Mouse (Mus musculus): ENCODE results near the gene Klf7. TPM values are rescaled to one million over a fixed set of nuclear protein-coding genes. Genes with fewer than 3 reads are reported as not detected.

Gene Klf7
- total RNA-seq, 2 experiments from 2014 or later: 6.7 to 7.2 TPM

DNA sequence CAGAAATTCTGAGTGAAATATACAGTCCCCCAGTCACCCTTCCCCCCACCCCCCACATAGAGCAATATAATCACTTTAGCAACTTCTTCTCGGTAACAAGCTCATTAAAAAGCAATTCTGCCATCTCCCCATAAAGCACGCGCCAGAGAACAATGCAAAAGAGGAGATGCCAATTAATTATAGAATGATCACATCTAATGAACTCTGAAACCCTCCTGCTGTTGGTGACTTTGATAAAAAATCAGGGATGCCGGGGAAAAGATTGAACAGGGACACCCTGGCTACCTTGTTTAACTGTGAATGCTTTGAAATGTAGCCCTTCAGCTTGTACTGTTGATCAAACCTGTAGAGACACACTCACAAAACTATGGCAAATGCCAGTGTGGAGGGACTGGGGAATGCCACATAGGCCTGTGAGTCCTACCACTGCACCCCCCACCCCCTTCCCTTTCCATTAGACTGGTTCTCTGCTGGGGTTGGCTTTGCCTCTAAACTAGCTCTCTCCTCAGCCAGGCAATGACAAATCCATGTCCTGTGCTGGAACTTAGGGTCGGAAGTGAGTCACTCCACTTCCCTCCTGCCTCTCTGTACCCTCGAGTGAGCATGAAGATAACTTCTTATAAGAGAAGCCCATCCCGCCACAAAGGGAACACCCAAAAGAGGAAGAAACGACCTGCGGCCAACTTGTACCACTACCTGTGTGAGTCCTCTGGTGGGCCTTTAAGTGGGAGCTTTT lies 43.9 kb downstream of the Klf7 start:
- DNase-seq: no peak
- intact Hi-C loops (cut with DNase I): no loop called here

DNA sequence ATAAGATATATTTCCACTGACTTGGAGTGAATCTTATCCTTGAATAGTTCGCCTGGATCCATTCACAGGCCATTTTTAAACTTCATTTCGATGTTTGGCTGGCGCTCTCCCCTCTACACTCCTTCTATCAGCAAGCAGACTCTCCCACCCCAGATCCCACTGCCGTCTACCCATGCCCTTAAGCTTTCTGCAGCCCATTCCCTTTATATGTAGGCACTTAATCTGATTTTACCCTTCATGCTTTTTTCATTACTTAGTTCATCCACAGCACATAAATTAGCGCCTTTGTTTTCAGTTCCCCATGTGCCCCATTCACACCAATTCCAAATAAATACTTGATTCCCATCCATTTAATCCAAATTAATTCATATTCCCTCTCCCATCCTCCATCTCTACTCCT lies 48.0 kb downstream of the Klf7 start:
- intact Hi-C loops (cut with DNase I): no loop called here
- no peak for DNase-seq

DNA sequence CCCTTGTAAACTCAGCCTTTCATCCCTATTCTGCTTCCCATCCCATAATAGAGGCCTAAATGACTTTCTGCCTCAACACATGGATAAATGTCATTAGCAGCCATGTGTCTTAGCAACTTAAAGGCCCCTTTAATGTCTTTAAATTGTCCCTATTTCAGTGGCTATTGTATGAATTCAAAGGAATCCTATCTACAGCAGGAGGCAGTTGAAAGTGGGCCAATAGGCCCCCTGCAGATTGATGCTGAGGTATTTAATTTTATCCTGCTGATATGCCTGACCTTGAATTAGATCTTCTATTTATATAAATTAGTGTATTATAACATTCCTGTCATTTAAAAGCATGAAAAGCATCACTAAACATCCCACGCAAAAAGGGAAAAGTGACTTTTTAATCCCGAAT lies 51.1 kb downstream of the Klf7 start:
- intact Hi-C loops (cut with DNase I): no loop called here
- DNase-seq: no peak

DNA sequence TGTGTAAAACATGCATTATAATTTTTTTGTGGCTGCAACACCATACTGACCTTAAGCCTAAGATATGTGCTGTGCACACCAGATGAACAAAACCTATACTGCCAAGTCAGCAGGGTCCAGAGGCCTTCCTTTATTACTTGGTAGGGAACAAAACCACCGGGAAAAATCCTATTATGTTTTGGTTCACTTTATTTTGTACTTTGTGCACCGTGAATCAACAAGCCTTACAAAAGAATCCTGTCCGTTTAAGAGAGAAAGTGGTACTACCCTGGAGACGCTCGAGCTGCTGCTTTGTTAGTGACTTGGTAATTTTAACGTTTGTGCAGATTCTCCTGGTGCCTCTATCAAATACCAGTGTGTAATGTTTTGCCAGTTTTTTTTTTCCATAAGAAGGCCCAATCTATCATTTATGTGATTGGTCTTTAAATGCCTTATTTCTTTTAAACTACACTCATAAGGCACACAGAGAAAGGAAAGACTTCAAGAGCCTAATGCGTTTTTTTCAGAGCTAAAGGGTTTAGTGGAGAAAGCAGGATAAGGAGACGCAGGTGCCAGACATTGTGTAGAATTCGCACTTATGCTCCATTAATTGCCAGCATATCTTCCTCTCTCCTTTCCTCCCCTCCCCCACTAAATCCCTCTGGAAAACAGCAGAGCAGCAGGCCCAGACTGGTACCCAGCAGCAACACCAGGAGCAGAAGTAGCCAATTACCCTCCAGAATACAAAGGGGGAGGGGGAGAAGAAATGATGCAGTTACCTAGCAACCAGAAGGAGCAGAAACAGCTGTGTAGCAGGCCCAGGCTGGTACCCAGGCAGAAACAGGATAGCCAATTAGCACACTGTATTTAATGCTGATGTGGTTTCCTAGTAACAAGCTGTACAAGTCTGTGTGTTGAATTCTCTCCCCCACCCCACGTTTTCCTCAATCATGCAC lies 55.5 kb downstream of the Klf7 start:
- intact Hi-C loops (cut with DNase I): no loop called here
- no peak for DNase-seq

DNA sequence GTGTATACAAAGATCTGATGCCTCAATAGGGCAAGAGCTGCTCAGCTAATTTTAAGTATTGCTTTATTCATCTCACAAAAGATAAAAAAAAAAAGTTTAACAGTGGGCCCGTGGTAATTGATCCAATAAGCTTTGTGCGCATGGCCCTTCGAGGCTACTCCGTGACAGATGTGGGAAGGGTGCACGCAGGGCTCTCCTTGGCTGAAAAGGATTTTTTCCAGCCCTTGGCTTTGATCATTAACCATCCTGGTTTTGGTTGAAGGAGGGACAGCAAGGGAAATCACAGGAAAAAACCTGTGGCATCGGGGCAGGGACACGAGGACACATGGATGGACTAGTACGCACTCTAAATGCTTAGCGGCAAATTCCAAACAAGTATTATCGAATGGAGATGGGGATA lies 60.6 kb downstream of the Klf7 start:
- intact Hi-C loops (cut with DNase I): no loop called here

DNA sequence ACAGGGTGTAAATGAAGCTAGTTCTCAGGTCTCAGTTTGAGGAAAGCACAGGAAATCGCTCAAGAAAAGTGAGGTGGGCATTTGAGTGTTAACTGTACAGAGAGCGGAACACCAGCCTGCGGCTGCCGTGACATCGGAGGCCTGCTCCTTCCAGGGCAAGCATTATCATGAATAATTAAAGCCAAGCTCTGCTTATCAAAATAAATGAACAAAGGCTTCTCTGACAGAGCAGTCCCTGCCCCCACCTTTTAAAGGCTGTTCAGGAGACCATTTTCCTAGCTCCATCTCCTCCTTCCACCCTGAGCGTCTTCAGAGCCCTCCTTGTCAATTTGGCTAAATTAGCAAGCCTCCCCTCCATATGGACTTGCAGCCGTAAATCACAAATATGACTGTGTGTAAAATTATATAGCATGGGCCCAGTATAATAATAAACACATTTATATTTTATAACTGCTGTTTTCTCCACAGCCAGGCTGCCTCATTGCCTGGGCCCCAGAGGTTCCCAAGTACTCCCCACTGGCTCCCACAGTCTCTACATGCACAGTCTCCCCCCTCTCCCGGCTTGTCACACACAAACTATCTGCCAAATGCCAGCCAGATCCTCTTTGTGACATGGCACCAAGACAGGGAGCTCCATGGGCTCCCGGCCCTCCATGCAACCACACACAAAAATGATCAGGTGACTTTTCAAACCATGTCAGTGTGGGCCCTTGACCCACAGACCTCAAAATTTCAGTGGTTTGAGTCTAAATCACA lies 61.2 kb downstream of the Klf7 start:
- intact Hi-C loops (cut with DNase I): no loop called here
- no peak for DNase-seq

More for the DNA sequence above, 60.6 kb downstream of the Klf7 start:
- DNase-seq: no peak

DNA sequence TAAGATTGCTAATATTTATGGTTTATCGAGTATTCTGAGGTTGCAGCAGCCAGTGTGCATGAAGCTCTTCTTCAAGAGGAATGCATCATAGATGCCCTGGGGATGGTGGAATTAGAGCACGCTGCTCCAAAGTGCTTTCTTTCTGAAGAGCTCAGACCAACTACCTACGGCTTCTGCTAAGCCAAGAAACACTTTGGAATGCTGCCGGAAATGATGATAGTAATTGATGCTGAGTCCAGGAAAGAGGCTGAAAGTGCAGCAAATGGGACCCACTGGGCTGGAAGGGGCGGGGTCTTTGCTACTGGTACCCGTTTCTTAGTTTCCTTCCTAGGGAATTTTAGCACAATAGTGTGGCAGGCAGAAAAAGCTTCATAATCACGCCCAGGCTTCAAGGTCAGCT lies 62.0 kb downstream of the Klf7 start:
- intact Hi-C loops (cut with DNase I): no loop called here
- peak in 1 of 2 experiments; percentile 12 for DNase-seq

DNA sequence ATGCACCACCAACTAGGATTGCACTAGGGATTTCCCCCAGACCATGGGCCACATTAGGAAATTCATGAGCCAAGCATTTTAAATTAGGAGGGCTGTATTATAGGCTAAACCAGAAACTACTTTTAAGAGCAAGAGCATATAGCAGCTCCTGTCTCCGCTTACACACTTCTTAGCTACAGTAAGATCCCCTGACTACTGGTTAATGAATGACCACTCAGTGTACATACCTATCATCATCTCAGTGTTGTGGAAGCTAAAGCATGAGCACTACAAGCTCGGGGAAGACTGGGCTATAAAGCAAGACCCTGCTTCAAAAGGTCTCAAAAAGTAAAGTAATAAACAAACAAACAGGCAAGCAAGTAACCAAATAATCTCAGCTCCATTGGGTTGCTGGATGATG lies 65.5 kb downstream of the Klf7 start:
- no peak for DNase-seq
- intact Hi-C loops (cut with DNase I): no loop called here

DNA sequence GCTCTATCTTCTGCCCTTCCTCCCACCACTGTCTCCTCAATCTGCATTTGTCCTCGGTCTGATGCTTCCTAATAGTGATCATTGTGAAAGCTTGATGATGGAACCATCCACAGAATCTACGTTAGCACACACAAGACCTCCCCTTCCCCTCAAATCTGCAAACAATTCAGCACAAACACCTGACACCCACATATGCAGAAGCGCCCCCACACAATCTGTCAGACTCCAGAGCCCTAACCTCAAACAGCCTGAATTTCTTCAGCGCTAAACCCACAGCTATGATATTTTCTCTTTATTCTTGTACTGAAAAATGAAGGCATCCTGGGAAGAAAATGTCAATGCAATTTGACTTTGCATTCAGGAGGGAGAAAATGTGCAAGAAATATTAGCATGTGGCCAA lies 66.1 kb downstream of the Klf7 start:
- DNase-seq: no peak
- intact Hi-C loops (cut with DNase I): no loop called here

DNA sequence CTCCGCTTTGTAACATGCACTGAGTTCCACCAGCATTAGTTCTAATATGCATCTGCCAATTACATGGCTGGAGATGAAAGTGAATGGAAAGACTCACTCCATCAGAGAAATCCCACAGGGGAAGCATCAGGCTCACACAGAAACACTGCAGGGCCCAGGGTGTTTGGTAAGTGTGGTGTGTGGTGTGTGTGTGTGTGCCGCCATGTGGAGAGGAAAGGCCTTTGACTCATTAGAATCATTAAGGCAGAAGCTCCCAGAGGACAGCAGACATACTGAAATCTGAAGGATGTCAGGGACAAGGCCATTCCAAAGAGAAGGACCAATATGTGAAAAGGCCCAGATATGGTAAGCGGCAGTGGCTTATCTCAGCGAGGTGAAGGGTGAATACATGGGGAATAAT lies 66.9 kb downstream of the Klf7 start:
- intact Hi-C loops (cut with DNase I): no loop called here
- DNase-seq: no peak

DNA sequence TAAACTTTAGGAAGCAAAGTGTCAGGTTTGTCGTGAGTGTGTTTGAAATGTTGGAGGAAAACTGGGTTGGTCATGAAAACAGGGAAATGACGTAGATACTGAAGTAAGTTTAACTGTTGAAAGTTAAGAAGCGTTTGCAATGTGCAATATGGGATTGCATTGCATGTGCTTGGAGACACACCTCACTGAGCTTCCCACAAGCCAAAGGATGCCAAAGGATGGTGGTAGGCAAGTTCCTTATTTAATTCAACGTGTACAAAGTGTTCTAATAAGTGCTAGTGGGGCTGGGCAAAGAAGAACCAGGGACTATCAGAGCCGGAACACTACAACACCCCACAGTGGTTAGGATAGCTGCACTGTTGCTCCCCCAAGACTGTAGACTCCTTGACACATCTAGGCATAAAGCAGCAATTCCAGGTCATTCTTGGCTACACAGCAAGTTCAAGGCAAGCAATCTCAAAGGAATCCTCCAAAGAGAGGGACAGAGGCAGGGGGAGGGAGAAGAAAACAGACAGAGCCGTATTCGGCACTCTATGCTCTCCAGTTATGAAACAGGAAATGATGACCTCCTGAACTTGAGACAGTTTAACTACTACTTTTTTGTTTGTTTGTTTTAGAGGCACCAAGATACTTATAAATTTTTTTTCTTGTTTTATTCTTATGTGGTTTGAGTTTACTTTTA lies 69.9 kb downstream of the Klf7 start:
- intact Hi-C loops (cut with DNase I): no loop called here
- no peak for DNase-seq

DNA sequence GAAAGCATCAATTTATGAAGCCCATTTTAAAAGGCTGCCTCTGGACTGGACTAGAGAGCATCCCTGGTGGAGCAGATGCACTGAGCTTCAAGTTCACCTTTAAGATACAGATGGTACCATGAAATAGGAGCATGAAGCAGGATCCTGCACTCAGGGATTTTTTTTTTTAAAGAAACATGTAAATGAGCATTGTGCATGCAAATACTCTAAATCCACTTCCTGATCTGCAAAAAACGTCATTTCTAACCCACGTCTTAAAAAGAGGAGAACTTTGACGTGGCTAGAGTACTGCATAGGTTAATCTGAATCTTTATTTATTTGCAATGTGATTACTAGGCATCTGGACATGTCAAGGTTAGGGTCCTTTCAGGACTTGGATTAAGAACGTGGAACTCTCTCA lies 73.5 kb downstream of the Klf7 start:
- no peak for DNase-seq
- intact Hi-C loops (cut with DNase I): no loop called here

DNA sequence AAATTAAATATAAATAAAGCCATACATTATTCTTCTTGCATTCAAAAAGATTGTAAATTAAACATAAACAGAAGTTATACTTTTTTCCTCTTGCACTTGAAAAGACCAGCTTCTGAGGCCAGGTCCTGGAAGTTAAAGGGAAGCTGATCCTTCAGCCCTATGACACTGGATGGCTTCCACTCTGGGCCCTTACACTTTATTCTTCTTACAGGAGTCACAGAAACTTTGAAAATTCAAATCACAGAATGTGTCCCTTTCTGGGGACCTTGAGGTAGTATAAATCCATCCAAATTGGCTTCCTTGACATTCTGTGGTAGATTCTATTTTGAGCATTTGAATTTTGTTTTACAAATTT lies 75.3 kb downstream of the Klf7 start:
- intact Hi-C loops (cut with DNase I): no loop called here
- DNase-seq: no peak

DNA sequence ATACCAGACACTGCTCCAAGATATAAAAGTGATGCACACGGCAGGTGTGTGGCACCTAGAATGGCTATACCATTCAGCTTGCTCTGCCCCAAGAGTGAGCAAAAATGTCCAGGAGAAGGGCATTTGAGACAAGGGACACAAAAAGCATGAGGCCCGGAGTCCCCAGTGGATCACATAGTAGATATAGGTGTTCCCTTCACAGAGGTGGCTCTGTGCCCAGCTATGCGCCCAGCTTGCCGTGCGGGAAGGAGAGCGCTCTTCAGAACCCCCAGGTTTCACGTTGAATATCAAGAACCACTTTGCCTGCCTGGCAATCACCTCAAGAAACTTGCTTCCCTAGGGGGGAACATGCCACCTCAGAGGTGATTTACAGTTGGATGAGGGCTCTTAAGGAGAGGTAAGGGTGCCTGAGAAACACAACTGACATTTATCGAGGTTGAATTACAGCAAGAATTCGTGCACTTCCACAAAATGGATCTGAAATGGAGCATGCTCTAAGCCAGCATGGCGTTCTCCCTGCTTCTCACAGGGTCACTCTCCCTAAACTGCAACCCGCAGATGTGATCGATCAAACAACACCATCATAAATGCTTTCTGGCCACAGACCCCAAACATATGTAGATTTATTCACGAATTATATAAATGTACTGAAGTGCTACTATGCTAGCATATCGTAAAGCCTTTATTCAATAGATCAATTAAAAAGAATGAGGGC lies 75.8 kb downstream of the Klf7 start:
- intact Hi-C loops (cut with DNase I): no loop called here
- DNase-seq: no peak

DNA sequence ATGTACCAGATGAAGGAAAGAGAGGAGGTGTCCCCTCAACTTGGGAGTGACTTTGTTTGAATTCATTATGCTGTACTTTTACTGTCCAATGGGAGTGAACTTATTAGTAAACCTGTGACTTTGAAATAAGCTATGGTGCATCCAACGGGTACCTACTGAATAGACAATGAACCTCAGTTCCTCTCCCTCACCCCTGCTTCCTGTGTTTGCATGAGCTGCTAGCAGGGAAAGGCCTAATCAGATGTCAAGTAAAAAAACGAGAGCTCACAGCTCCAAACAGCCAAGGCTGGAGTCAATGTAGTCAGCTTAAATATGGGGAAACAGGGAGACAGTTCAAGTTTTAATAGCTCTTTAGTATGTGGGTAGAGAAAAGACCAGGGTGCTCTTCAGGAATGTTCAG lies 77.5 kb downstream of the Klf7 start:
- intact Hi-C loops (cut with DNase I): no loop called here
- no peak for DNase-seq

DNA sequence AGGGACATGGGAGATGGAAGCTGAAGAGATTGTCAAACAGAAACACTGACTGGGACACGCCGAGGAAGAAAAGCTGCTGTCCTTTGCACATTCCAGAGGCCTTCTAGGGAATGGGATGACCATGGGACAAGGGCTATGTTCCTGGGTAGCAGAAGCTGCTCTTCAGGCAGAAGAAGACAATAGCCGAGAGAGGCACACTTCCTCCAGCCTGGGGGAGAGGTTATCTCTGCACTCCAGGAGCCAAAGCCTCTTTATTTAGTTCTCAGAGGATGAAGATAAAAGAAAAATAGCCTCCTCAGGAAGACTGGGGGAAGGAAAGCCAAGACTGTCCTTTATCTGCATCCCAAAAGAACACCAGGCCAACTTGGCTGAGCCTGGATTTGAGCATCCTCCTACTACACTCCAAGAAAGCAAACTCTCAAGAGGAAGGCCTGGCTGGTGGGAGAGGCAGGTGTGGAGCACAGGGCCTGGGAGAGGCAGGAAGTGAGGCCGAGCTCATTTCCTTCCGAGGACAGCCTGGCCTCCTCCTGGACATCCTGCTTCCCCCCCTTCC lies 81.2 kb downstream of the Klf7 start:
- peak in 1 of 2 experiments; percentile 15 for DNase-seq
- intact Hi-C loops (cut with DNase I): no loop called here

DNA sequence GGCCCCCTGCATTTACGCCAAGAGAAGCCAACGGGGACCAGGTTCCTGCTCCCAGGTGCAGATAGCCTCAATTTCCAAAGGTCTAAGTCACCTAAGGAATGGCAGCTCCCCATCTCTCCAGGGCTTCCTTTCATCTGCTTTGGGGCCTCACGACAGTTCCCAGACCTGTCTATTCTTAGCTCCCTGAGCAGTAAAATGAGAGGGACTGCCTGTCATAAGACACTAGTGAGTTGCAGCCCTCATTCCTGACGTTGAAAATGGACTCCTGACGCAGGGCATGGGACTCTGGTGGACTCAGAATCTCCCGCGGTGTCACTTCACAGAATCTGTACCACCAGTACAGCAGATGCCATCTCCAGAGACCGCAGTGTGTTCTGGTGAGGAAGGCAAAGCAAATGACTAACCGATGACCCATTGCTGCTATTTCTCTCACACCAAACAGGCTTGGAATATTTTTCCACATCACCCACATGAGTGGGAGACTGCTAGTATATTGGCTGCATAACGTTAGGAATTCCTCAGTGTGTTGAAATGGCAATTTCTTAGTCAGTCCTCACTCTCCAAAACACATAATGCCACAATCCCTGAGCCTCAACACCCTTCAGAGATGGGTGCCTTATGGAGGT lies 81.9 kb downstream of the Klf7 start:
- intact Hi-C loops (cut with DNase I): no loop called here
- DNase-seq: no peak

DNA sequence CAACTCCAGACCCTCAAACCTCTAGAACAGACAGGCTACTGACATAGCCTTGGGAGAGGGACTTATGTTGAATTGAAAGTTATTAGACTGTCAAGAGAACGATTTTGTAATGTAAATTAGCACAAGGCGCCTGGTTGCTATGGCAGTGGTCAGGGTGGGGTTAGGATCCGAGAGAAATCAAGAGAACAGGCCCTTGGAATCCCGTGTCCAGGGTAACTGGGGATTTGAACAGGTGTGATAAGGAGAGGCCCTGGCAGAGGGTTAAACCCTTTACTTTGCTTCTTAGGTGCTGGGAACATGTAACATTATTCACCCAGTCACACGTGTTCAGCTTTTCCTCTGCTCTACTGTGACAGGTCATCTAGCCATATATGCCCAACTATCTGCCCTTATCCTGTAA lies 83.7 kb downstream of the Klf7 start:
- DNase-seq: no peak
- intact Hi-C loops (cut with DNase I): no loop called here

DNA sequence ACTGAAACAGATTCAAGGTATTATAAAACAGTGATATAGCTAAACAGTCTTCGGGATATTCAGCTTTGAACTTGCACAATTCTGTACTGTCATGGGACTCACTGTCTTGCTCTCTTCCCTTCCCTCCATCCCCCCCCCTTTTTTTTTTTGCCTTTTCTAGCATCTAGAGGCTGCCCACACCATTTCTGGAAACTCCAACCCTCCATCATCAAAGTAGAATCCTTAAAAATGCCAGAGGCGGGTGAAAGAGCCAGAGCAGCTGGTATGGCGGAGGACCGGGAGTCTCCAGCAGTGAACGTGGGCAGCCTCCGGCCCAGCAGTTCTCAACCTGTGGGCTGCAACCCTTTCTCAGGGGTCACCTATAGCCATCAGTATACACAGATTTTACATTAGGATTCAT lies 84.3 kb downstream of the Klf7 start:
- DNase-seq: no peak
- intact Hi-C loops (cut with DNase I): no loop called here

All from gastrocnemius, postnatal 36 days (tissue).